Mouse (Mus musculus): ENCODE measurements at regions not wholly inside any gene's neighbourhood (a gene's known extent, or its start where the extent isn't known, plus 50 kb on each side); places are given as distances from the start of the nearest gene placed in this dataset.

DNA sequence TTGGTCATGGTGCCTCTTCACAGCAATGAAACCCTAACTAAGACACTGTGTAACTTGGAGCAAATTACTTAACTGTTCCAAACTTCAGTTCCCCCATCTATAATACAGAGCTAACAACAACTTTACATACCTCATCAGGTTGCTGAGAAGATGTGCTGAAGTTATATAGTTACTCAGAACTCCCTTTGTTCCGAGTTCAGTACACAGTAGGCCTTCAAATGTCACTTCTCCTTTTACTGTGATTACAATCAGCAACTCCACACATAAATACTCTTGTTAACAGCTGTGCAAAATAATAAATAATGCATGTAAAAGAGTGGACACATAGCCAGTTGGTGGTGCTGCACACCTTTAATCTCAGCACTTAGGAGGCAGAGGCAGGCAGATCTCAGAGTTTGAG, 99.5 kb downstream of the Mrm1 start:
- TF ChIP-seq CTCF (IDR thresholded peaks at IDR 0.05; ENCODE audit: insufficient read depth, low read depth, low read length) (no peak), POLR2A (IDR thresholded peaks at IDR 0.05; ENCODE audit: insufficient read depth, low read depth, low read length) (no peak)

Data from olfactory bulb, adult 2 months (tissue).